Mouse (Mus musculus): ENCODE measurements at regions not wholly inside any gene's neighbourhood (a gene's known extent, or its start where the extent isn't known, plus 50 kb on each side); places are given as distances from the start of the nearest gene placed in this dataset.
"Not testable (repeated sequence)": the region's sequence is repeated elsewhere in the genome, so short reads cannot be mapped to it uniquely, and the experiment has no call there.

- not testable (repeated sequence) for DNase-seq (ENCODE audit: low spot score)
Observed at GRCm38 (mm10) chr2:53632816-53633474, 441.4 kb downstream of the Arl6ip6 start.

- DNase-seq (ENCODE audit: low spot score), result no peak
Observed at GRCm38 (mm10) chr2:53668599-53669372, 416.6 kb downstream of the Rprm start.

DNA sequence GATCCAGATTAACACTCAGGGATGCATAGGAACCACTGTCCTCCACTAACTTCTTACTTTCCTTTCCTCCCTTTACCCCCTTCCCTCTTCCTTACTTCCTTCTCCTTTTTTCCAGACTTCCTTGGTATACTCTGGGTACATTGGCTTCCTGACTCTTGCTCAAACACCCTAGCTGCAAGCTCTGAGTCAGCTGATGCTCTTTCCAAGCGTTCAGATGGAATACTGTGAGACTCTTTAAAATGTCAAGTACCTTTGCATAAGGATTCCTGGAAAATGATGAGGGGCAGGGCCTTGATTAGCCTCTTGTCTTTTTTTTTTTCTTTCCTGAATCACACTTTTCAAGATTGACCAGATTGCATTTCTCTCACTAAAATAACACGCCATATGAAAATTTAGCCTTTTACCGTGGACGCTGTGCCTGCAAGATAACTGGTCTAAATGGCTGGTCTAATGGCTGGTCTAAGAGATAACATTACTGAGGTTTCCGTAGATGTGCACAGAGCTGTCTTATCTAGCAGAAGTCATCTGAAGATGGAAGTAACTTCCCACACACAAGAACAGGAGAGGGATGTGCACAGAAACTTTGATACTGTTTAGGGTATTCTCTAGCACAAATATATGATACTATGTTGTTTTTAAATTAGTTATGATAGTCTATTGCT is 404.9 kb downstream of the Rprm start:
- DNase-seq (ENCODE audit: low spot score), result no peak

DNA sequence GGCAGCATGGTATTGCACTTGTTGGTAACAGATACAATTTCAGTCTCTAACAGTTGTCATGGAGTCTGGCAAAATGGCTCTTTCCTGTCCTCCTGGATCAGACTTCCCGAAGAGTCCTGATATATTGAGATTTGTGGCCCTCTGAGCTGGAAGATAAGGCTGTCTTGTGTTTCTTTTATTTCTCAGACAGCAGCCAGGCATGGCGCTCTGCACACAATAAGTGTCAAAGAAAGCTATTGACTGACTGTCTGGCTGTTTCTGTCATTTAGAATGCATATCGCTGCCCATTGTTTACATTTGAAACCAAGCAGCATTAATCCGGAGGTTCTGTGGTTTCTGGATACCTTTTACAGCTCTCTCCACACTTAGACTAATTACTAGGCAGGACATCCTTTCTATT is 402.8 kb downstream of the Rprm start:
- DNase-seq (ENCODE audit: low spot score), result peak; percentile 12

DNA sequence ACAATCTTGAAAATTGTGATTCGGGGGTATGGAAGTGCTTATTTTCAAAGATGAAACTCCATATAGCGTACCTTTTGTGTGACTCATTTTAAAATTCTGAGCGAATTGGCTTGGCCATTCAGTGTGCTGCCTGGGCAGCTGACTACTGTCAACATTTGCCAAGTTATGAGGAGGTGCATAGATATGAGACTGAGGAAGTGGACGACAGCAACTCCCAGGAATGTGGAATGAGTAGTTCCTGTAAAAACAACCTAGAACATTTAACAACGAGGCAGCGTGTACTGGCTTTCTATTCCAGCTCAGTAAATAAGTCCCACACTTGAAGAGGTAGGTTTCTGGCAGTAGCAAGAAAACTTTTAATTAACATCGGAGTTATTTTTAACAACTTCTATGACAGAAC is 398.1 kb downstream of the Rprm start:
- DNase-seq (ENCODE audit: low spot score), result no peak

DNA sequence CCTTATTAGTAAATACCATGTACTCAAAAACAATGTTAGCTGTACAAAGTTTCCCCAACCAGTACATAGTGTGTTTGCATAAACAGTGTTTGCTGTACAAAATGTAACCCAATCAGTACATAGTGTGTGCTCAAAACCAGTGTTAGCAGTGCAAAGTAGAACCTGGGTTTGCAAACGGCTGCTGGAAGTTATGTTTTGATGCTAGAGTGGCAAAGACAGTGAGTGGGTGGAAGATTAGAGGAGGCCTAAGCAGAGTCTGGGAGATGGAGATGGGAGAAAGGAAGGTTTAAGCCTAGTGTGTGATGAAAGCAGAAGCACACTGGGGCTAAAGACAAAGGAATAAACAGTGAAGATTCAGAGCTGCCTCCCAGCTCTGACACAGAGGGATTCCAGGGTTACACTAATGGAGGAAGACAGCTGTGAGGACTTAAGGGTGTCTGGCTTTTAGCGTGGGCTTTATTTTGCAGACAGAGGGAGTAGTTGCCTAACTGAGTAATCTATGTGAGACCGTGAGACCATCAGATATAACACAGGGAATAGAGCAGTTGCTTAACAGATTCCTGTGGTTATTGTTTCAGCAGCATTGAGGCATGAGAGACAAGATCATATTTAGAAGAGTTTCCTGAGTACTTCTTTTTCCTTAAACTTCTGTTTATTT is 396.0 kb downstream of the Rprm start:
- DNase-seq (ENCODE audit: low spot score), result no peak

DNA sequence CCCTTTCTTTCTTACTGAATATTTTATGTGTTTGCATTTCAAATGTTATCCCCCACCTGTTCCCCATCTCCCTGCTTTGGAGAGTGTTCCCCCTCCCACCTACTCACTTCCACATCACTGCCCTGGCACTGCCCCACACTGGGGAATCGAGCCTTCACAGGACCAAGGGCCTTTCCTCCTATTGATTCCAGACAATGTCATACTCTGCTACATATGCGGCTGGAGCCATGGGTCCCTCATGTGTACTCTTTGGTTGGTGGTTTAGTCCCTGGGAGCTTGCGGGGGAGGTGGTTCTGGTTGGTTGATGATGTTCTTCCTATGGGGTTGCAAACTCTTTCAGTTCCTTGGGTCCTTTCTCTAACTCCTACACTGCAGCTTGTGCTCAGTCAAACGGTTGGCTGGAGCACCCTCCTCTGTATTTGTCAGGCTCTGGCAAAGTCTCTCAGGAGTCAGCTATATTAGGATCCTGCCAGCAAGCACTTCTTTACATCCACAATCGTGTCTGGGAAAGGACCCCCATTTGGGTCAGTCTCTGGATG is 393.7 kb downstream of the Rprm start:
- no peak for DNase-seq (ENCODE audit: low spot score)

- DNase-seq (ENCODE audit: low spot score), result no peak
Observed at GRCm38 (mm10) chr2:53711213-53711612, 374.1 kb downstream of the Rprm start.

- no peak for DNase-seq (ENCODE audit: low spot score)
Observed at GRCm38 (mm10) chr2:53713106-53713640, 372.2 kb downstream of the Rprm start.

DNA sequence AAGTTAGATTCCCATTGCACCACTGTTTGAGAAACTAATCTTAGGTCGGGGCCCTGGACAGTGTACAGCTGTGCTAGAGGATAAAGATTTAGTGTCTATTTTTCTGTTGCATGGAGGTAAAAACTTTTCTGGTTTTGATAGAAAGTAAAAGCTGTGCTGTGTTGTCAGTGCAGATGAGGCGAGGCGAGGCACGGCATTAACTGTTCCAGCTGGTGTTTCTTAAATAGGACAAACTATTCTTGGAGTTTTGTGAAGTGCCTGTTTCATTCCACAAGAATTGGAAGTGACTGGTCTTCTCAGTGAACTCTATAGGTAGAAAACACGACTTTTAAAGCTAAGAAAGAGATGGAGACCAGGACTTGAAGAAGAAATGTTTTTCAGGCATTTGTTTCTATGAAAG is 370.3 kb downstream of the Rprm start:
- no peak for DNase-seq (ENCODE audit: low spot score)

DNA sequence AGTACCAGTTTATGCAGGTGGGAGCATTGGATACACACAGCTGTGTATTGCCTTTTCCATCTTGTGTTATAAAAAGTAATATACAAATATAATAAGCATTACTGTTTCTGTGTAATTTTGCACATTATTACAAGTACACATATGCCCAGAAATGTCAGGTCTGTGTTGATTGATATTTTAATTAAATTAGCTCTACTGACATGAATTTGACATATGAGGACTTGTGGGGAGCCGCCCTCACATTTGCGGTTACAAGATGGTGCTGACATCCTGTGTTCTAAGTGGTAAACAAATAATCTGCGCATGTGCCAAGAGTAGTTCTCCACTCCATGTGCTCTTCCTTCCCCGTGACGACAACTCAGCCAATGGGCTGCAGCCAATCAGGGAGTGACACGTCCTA is 362.1 kb downstream of the Rprm start:
- no peak for DNase-seq (ENCODE audit: low spot score)

GRCm38 (mm10) chr2:53728693-53729092 is 356.7 kb downstream of the Rprm start:
- no peak for DNase-seq (ENCODE audit: low spot score)

GRCm38 (mm10) chr2:53730451-53730850 is 354.9 kb downstream of the Rprm start:
- DNase-seq (ENCODE audit: low spot score), result no peak

- no peak for DNase-seq (ENCODE audit: low spot score)
Observed at GRCm38 (mm10) chr2:53763486-53763885, 321.9 kb downstream of the Rprm start.

- DNase-seq (ENCODE audit: low spot score), result not testable (repeated sequence)
Observed at GRCm38 (mm10) chr2:53782035-53782434, 303.3 kb downstream of the Rprm start.

DNA sequence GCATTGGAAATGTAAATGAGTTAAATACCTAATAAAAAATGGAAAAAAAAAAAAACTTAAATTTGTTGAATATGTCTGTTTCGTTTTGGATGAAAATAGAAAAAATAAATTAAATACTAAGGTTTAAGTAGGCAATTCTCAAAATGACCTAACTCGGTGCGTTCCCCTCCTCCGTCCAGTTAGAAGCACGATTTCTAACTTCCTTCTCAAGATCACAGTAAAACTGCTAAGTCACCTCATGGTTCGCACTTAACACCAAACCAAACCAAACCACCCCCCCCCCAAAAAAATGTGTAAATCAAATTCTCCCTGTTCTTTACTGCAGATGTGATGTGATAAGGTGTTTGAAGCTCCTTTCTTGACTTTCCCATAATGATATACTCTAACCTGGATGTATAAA is 296.8 kb downstream of the Rprm start:
- not testable (repeated sequence) for DNase-seq (ENCODE audit: low spot score)

- no peak for DNase-seq (ENCODE audit: low spot score)
Observed at GRCm38 (mm10) chr2:53796605-53797004, 288.7 kb downstream of the Rprm start.

DNA sequence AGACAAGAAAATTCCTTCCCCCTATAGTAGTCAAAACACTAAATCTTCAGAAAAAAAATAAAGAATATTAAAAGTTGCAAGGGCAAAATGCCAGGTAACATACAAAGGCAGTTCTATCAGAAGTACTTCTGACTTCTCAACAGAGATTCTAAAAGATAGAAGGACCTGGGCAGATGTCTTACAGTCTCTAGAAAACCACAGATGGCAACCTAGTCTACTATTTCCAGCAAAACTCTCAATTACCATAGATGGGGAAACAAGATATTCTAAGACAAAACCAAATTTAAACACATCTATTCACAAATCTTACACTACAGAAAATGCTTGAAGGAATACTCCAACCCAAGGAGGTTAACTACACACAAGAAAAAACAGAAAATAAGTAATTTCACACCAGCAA is 281.7 kb downstream of the Rprm start:
- DNase-seq (ENCODE audit: low spot score), result no peak

- no peak for DNase-seq (ENCODE audit: low spot score)
Observed at GRCm38 (mm10) chr2:53850815-53851528, 234.4 kb downstream of the Rprm start.
